Mouse (Mus musculus) heart, postnatal 14 days (tissue): ENCODE results near the gene Sh3gl2. TPM values are rescaled to one million over a fixed set of nuclear protein-coding genes. Genes with fewer than 3 reads are reported as not detected.

Experiments used
- DNase-seq, 2 experiments: peaks; one replicate each; pipeline ENCODE4 v3.0.0; 2021 to 2022
- intact Hi-C: fragments of 180-260 bp; cut with DNase I; formaldehyde crosslinking; loops from one replicate; pipeline ENCODE4 v1.15.1; 2025
- total RNA-seq, 2 experiments: library from RNA; stranded (reverse); gene quantifications; 2 replicates each; pipeline ENCODE4 v1.2.3; 2021

Gene Sh3gl2
- total RNA-seq, 2 experiments from 2014 or later: 1.8 to 3.4 TPM

- no peak for DNase-seq
- intact Hi-C loops: no loop called here
Measured at GRCm38 (mm10) chr4:85227664-85228588, 23.0 kb downstream of the Sh3gl2 start.

- no peak for DNase-seq
- intact Hi-C loops: no loop called here
Measured at GRCm38 (mm10) chr4:85228589-85228948, 23.6 kb downstream of the Sh3gl2 start.

GRCm38 (mm10) chr4:85232386-85233381, 27.8 kb downstream of the Sh3gl2 start:
- no peak for DNase-seq
- intact Hi-C loops: no loop called here

GRCm38 (mm10) chr4:85241675-85242074, 36.7 kb downstream of the Sh3gl2 start:
- no peak for DNase-seq
- intact Hi-C loops: no loop called here

- no peak for DNase-seq
- intact Hi-C loops: no loop called here
Measured at GRCm38 (mm10) chr4:85242562-85242961, 37.6 kb downstream of the Sh3gl2 start.

GRCm38 (mm10) chr4:85248673-85249072, 43.7 kb downstream of the Sh3gl2 start:
- intact Hi-C loops: no loop called here

GRCm38 (mm10) chr4:85250271-85250670, 45.3 kb downstream of the Sh3gl2 start:
- DNase-seq: no peak

More at GRCm38 (mm10) chr4:85248673-85249072, 43.7 kb downstream of the Sh3gl2 start:
- DNase-seq: no peak

GRCm38 (mm10) chr4:85250786-85251185, 45.9 kb downstream of the Sh3gl2 start:
- no peak for DNase-seq
- intact Hi-C loops: no loop called here

More at GRCm38 (mm10) chr4:85250271-85250670, 45.3 kb downstream of the Sh3gl2 start:
- intact Hi-C loops: no loop called here

- no peak for DNase-seq
- intact Hi-C loops: no loop called here
Measured at GRCm38 (mm10) chr4:85255771-85256389, 51.0 kb downstream of the Sh3gl2 start.

- intact Hi-C loops: no loop called here
- no peak for DNase-seq
Measured at GRCm38 (mm10) chr4:85256461-85257202, 51.7 kb downstream of the Sh3gl2 start.

GRCm38 (mm10) chr4:85257771-85258341, 52.9 kb downstream of the Sh3gl2 start:
- intact Hi-C loops: no loop called here

GRCm38 (mm10) chr4:85260687-85261658, 56.0 kb downstream of the Sh3gl2 start:
- no peak for DNase-seq
- intact Hi-C loops: no loop called here

More at GRCm38 (mm10) chr4:85257771-85258341, 52.9 kb downstream of the Sh3gl2 start:
- no peak for DNase-seq

GRCm38 (mm10) chr4:85262146-85262545, 57.2 kb downstream of the Sh3gl2 start:
- intact Hi-C loops: no loop called here
- no peak for DNase-seq

- intact Hi-C loops: no loop called here
- DNase-seq: no peak
Measured at GRCm38 (mm10) chr4:85262606-85263005, 57.7 kb downstream of the Sh3gl2 start.

GRCm38 (mm10) chr4:85267456-85267855, 62.5 kb downstream of the Sh3gl2 start:
- intact Hi-C loops: no loop called here
- no peak for DNase-seq

GRCm38 (mm10) chr4:85272877-85273276, 68.0 kb downstream of the Sh3gl2 start:
- no peak for DNase-seq
- intact Hi-C loops: no loop called here

GRCm38 (mm10) chr4:85273452-85273851, 68.5 kb downstream of the Sh3gl2 start:
- no peak for DNase-seq
- intact Hi-C loops: no loop called here

GRCm38 (mm10) chr4:85283151-85283550, 78.2 kb downstream of the Sh3gl2 start:
- DNase-seq: no peak
- intact Hi-C loops: no loop called here
